Mouse (Mus musculus): Measurements from ENCODE around the gene Rbm5. TPM values are rescaled to one million over a fixed set of nuclear protein-coding genes. Genes with fewer than 3 reads are reported as not detected.

The Rbm5 gene
- polyA plus RNA-seq, 1 experiment from 2014 or later = 179 TPM

DNA sequence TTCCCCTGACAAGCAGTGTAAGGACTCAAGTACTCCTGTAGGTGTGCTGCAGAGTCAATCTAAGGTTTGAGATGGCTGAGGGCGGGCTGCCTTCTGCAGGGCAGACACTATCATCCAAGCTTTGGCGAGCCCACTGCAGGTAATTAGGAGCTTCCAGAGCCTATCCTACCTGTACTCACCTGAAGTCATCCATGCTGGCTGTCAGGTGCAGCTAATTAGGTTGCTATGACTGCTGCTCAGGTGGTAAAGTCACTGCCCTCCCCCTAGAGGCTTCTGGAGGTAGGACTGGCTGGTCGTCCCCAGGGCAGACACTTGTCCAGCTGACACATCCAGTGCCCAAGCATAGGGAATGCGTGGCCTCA lies 32.0 kb downstream of the Rbm5 start:
- peaks cover 34% of the 10 kb centered on the region for H3K36me3 ChIP-seq (ENCODE audit: control insufficient read depth, insufficient read depth, low read length)
- H3K4me3 ChIP-seq (ENCODE audit: low read depth, low read length) = no peak overlapping the region
- H3K27me3 ChIP-seq (ENCODE audit: control insufficient read depth, insufficient read depth, low read length) = no peaks in the 10 kb centered on the region
- peak; percentile 68 for DNase-seq (ENCODE audit: low spot score)
- WGBS = 58% methylated on average over 4 of the region's 4 CpGs
- H3K4me2 ChIP-seq (ENCODE audit: low read depth, severe bottlenecking) = no peak overlapping the region
- H3K4me1 ChIP-seq (ENCODE audit: control insufficient read depth, insufficient read depth, low read length) = peaks cover 25% of the 10 kb centered on the region
- no peak overlapping the region for H3K27ac ChIP-seq (replicated peaks; ENCODE audit: low read depth, low read length)
- no peak for ATAC-seq (ENCODE audit: insufficient number of reproducible peaks, low FRiP score, low TSS enrichment, low read depth)
- H3K9me3 ChIP-seq (ENCODE audit: control insufficient read depth, low read length) = no peaks in the 10 kb centered on the region
- no peak overlapping the region for H3K9ac ChIP-seq (ENCODE audit: low read length)

DNA sequence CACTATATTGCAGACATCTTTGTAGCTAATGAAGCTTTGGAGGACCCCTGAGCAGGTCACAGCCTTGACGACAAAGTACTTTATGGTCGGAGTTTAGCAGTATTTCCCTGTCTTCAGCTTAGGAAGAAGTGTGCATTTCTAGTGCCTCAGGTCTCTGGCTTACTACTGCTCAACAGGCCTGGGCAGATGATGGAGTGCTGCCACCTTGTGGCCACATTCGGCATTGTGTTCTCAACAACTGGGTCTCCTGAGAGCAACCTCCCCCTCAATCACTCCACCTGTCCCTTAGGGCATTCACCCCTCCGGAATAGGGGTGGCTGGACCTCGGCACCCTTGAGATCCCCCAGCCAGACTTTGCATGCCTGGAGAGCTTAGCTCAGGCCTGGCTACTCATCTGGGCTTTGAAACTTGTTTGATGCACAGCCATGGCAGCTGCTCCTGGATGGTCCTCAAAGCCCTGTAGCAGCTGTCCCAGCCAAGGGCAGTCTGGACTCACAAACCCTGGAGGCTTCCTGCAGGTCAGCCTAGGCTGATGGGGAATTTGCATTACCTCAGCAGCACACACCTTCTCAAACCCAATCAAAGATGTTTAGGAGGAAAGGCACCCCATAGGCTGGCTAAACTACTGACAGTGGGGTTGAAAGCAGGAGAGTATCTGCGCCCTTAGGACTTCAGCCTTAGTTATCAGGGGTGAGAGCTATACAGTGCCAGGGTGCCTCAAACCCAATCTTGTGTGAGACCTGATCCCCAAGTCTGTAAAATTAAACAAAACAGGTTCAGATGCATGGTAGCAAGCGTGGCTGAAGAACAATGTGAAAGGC lies 32.6 kb downstream of the Rbm5 start:
- DNase-seq (ENCODE audit: low spot score) (peak; percentile 97), ATAC-seq (ENCODE audit: insufficient number of reproducible peaks, low FRiP score, low TSS enrichment, low read depth) (peak; percentile 31)
- Histone ChIP-seq H3K36me3 (ENCODE audit: control insufficient read depth, insufficient read depth, low read length) (peaks cover 28% of the 10 kb centered on the region), H3K4me3 (ENCODE audit: low read depth, low read length) (no peak overlapping the region), H3K4me2 (ENCODE audit: low read depth, severe bottlenecking) (no peak overlapping the region), H3K4me1 (ENCODE audit: control insufficient read depth, insufficient read depth, low read length) (peaks cover 25% of the 10 kb centered on the region), H3K9ac (ENCODE audit: low read length) (no peak overlapping the region), H3K27me3 (ENCODE audit: control insufficient read depth, insufficient read depth, low read length) (no peaks in the 10 kb centered on the region), H3K9me3 (ENCODE audit: control insufficient read depth, low read length) (no peaks in the 10 kb centered on the region), H3K27ac (replicated peaks; ENCODE audit: low read depth, low read length) (0 out of 2 replicates have a peak overlapping the region, but pooled peaks have one; percentile 14)
- 22% methylated on average over 7 of the region's 7 CpGs for WGBS

DNA sequence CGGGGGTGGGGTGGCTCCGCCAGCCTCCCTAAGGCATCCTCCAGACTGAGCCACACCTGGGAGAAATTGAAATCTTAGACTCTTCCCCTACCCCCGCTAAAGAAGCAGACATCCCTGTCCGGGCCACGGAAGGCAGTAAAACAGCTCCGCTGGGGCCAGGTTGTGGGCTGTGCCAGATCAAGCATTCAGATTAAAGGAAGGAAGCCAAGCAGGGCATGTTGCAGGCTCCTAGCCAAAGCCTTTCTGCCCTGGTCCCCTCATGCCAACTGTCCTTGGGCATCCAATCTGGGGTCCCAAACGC lies 34.7 kb downstream of the Rbm5 start:
- peak overlapping the region; percentile 47 for H3K9ac ChIP-seq (ENCODE audit: low read length)
- H3K4me2 ChIP-seq (ENCODE audit: low read depth, severe bottlenecking) = peak overlapping the region; percentile 49
- H3K9me3 ChIP-seq (ENCODE audit: control insufficient read depth, low read length) = no peaks in the 10 kb centered on the region
- peak overlapping the region; percentile 76 for H3K27ac ChIP-seq (replicated peaks; ENCODE audit: low read depth, low read length)
- peak overlapping the region; percentile 17; the same call in 1 of the 2 replicates for H3K4me3 ChIP-seq (ENCODE audit: low read depth, low read length)
- H3K4me1 ChIP-seq (ENCODE audit: control insufficient read depth, insufficient read depth, low read length) = peaks cover 30% of the 10 kb centered on the region
- ATAC-seq (ENCODE audit: insufficient number of reproducible peaks, low FRiP score, low TSS enrichment, low read depth) (peak; percentile 41; the same call in 1 of the 2 replicates), DNase-seq (ENCODE audit: low spot score) (peak; percentile 72)
- H3K27me3 ChIP-seq (ENCODE audit: control insufficient read depth, insufficient read depth, low read length) = no peaks in the 10 kb centered on the region
- peaks cover 11% of the 10 kb centered on the region; the same call in 1 of the 2 replicates for H3K36me3 ChIP-seq (ENCODE audit: control insufficient read depth, insufficient read depth, low read length)
- 0% methylated on average over 7 of the region's 7 CpGs for WGBS

- H3K4me1 ChIP-seq (ENCODE audit: control insufficient read depth, insufficient read depth, low read length) = peaks cover 36% of the 10 kb centered on the region
- 5% methylated on average over 15 of the region's 17 CpGs for WGBS
- ATAC-seq (ENCODE audit: insufficient number of reproducible peaks, low FRiP score, low TSS enrichment, low read depth) = peak; percentile 12
- peak overlapping the region; percentile 17 for H3K4me3 ChIP-seq (ENCODE audit: low read depth, low read length)
- peak overlapping the region; percentile 76 for H3K27ac ChIP-seq (replicated peaks; ENCODE audit: low read depth, low read length)
- peaks cover 6% of the 10 kb centered on the region; the same call in 1 of the 2 replicates for H3K36me3 ChIP-seq (ENCODE audit: control insufficient read depth, insufficient read depth, low read length)
- peak; percentile 55 for DNase-seq (ENCODE audit: low spot score)
- no peaks in the 10 kb centered on the region for H3K9me3 ChIP-seq (ENCODE audit: control insufficient read depth, low read length)
- no peaks in the 10 kb centered on the region for H3K27me3 ChIP-seq (ENCODE audit: control insufficient read depth, insufficient read depth, low read length)
- peak overlapping the region; percentile 43 for H3K9ac ChIP-seq (ENCODE audit: low read length)
- H3K4me2 ChIP-seq (ENCODE audit: low read depth, severe bottlenecking) = peak overlapping the region; percentile 49
These were observed 35.2 kb downstream of the Rbm5 start for GRCm38 (mm10) chr9:107735356-107736184.

DNA sequence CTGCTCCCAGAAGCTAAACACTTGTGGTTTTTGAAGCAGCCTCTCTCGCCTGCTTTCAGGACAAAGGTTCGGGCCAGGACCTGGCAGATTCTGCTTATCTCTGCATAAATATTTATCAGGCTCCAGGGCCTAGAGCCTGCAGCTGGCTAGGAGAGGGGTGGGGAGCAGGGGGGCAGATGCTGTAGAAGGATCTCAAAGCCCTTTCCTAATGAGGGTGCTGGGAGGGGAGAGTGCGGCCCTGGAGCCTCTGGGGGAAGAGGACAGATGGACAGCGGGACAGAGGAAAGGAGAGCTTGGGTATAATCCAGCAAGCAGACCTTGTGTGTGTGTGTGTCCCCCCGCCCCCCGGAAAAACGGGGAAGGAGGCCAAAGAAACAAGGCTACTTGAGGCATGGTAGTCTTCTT lies 36.2 kb downstream of the Rbm5 start:
- no peaks in the 10 kb centered on the region for H3K9me3 ChIP-seq (ENCODE audit: control insufficient read depth, low read length)
- peak; percentile 21 for DNase-seq (ENCODE audit: low spot score)
- peaks cover 46% of the 10 kb centered on the region for H3K4me1 ChIP-seq (ENCODE audit: control insufficient read depth, insufficient read depth, low read length)
- peaks cover 5% of the 10 kb centered on the region; the same call in 1 of the 2 replicates for H3K36me3 ChIP-seq (ENCODE audit: control insufficient read depth, insufficient read depth, low read length)
- 38% methylated on average over 7 of the region's 7 CpGs for WGBS
- peak overlapping the region; percentile 76 for H3K27ac ChIP-seq (replicated peaks; ENCODE audit: low read depth, low read length)
- no peak for ATAC-seq (ENCODE audit: insufficient number of reproducible peaks, low FRiP score, low TSS enrichment, low read depth)
- H3K27me3 ChIP-seq (ENCODE audit: control insufficient read depth, insufficient read depth, low read length) = no peaks in the 10 kb centered on the region
- no peak overlapping the region for H3K4me3 ChIP-seq (ENCODE audit: low read depth, low read length)
- peak overlapping the region; percentile 43; the same call in 1 of the 2 replicates for H3K9ac ChIP-seq (ENCODE audit: low read length)
- no peak overlapping the region for H3K4me2 ChIP-seq (ENCODE audit: low read depth, severe bottlenecking)

DNA sequence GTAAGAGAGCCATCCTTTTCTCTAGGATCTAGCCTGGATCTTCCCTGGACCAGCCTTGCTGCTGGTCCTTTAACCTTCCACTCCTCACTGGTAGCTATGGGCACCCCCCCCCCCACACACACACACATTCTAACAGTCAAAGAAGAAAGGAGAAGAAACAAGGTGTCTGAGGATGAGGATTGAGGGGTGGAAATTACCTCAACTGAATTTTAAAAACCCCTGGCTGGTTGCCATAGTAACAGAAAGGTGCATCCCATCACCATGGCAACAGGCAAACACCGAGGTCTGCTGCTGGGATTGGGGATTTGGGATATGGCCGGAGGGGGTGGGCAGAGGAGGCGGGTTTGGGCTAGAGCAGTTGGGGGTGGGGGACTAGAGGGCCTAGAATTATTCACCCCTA lies 41.1 kb downstream of the Rbm5 start:
- WGBS = 12% methylated on average over 3 of the region's 3 CpGs
- Histone ChIP-seq H3K9me3 (ENCODE audit: control insufficient read depth, low read length) (no peaks in the 10 kb centered on the region), H3K9ac (ENCODE audit: low read length) (no peak overlapping the region), H3K4me2 (ENCODE audit: low read depth, severe bottlenecking) (no peak overlapping the region), H3K27me3 (ENCODE audit: control insufficient read depth, insufficient read depth, low read length) (no peaks in the 10 kb centered on the region), H3K4me1 (ENCODE audit: control insufficient read depth, insufficient read depth, low read length) (peaks cover 57% of the 10 kb centered on the region), H3K36me3 (ENCODE audit: control insufficient read depth, insufficient read depth, low read length) (no peaks in the 10 kb centered on the region), H3K4me3 (ENCODE audit: low read depth, low read length) (no peak overlapping the region), H3K27ac (replicated peaks; ENCODE audit: low read depth, low read length) (0 out of 2 replicates have a peak overlapping the region, but pooled peaks have one; percentile 45)
- DNase-seq (ENCODE audit: low spot score) (peak; percentile 69), ATAC-seq (ENCODE audit: insufficient number of reproducible peaks, low FRiP score, low TSS enrichment, low read depth) (no peak)

DNA sequence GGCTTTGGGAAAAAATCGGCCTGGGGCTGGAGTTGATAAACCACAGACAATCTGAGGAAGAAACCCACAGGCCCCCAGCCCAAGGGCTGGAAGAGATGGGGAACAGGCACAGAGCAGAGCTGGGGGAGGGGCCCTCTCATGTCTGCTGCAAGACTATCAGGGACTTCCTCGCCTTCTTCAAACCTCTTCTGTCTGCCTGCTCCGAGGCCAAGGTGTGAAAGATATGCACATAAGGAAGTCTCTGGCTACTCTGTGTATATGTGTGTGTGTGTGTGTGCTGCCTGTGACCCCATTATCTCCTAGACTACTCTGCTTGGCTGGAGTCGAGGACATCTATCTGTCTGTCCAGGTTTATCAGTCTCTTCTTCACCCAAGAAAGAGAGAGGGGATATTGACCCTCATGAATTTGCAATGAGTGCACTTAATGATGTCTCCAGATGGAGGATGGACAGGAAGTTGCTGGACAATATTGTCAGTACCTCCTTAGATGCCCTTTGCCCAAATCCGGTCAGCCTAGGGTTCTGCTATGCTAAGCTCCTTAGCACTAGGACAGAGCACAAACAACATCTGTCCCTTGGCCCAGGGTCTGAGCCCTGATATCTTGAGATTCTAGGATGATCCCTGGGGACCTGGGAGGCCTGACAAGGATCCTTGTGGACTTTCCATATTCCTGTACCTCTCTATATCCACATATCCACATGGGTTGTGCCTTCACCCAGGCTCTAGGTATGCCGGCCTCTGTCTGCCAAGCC lies 41.7 kb downstream of the Rbm5 start:
- DNase-seq (ENCODE audit: low spot score) (peak; percentile 25), ATAC-seq (ENCODE audit: insufficient number of reproducible peaks, low FRiP score, low TSS enrichment, low read depth) (no peak)
- Histone ChIP-seq H3K4me1 (ENCODE audit: control insufficient read depth, insufficient read depth, low read length) (peaks cover 59% of the 10 kb centered on the region), H3K27me3 (ENCODE audit: control insufficient read depth, insufficient read depth, low read length) (no peaks in the 10 kb centered on the region), H3K4me2 (ENCODE audit: low read depth, severe bottlenecking) (no peak overlapping the region), H3K36me3 (ENCODE audit: control insufficient read depth, insufficient read depth, low read length) (no peaks in the 10 kb centered on the region), H3K9me3 (ENCODE audit: control insufficient read depth, low read length) (no peaks in the 10 kb centered on the region), H3K4me3 (ENCODE audit: low read depth, low read length) (no peak overlapping the region), H3K27ac (replicated peaks; ENCODE audit: low read depth, low read length) (0 out of 2 replicates have a peak overlapping the region, but pooled peaks have one; percentile 45), H3K9ac (ENCODE audit: low read length) (no peak overlapping the region)
- 62% methylated on average over 6 of the region's 6 CpGs for WGBS

DNA sequence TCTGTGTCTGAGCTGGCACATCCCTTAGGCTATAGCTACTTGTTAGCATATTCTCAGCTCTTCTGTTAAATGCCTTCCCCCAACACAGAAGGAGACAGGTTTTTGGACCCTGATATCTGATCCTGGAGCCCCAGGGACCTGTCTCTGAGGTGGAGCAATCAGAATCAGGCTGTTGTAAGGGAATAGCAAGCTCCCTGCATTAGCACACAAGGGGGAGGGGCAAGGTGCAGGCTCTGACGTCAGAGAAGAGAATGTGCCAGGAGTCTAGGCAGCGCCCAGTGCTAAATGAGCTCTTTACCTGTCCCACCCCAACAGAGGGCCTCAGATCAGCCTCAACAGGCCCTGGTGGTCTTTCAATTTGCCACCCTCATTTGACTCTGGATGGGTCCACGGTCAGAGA lies 43.8 kb downstream of the Rbm5 start:
- Histone ChIP-seq H3K4me1 (ENCODE audit: control insufficient read depth, insufficient read depth, low read length) (peaks cover 79% of the 10 kb centered on the region), H3K4me3 (ENCODE audit: low read depth, low read length) (no peak overlapping the region), H3K36me3 (ENCODE audit: control insufficient read depth, insufficient read depth, low read length) (no peaks in the 10 kb centered on the region), H3K4me2 (ENCODE audit: low read depth, severe bottlenecking) (no peak overlapping the region), H3K27ac (replicated peaks; ENCODE audit: low read depth, low read length) (0 out of 2 replicates have a peak overlapping the region, but pooled peaks have one; percentile 50), H3K27me3 (ENCODE audit: control insufficient read depth, insufficient read depth, low read length) (no peaks in the 10 kb centered on the region), H3K9me3 (ENCODE audit: control insufficient read depth, low read length) (no peaks in the 10 kb centered on the region), H3K9ac (ENCODE audit: low read length) (no peak overlapping the region)
- ATAC-seq (ENCODE audit: insufficient number of reproducible peaks, low FRiP score, low TSS enrichment, low read depth) = no peak
- 52% methylated on average over 3 of the region's 3 CpGs for WGBS
- DNase-seq (ENCODE audit: low spot score) = peak; percentile 62

Measured in limb, embryonic 11.5 days (tissue).